Mouse (Mus musculus) cerebellum, adult 2 months (tissue): ENCODE measurements around the gene Armh3. TPM values are rescaled to one million over a fixed set of nuclear protein-coding genes. Genes with fewer than 3 reads are reported as not detected.
A peak's percentile ranks its signal among the peaks of the same experiment; 100 is the strongest.
"Not testable (repeated sequence)": the region's sequence is repeated elsewhere in the genome, so short reads cannot be mapped to it uniquely, and the experiment has no call there.

Source experiments
- DNase-seq, 2 experiments: peaks; one replicate each; pipeline ENCODE4 v3.0.0; 2021
- H3K27ac ChIP-seq: fragments of 200-500 bp; 2 replicates; pipeline ENCODE4 v1.5.1; 2012; ENCODE audit warnings: low read length, control low read depth, inconsistent platforms; ENCODE audit not compliant: insufficient read depth
- H3K27me3 ChIP-seq: fragments of 200-500 bp; 2 replicates; pipeline ENCODE4 v1.6.1; 2012; ENCODE audit warnings: inconsistent platforms, mild to moderate bottlenecking, low read length, moderate library complexity; ENCODE audit not compliant: control insufficient read depth, insufficient read depth
- H3K4me1 ChIP-seq: fragments of 200-500 bp; 2 replicates; pipeline ENCODE4 v1.6.1; 2011; ENCODE audit warnings: low read length; ENCODE audit not compliant: control insufficient read depth, insufficient read depth
- H3K4me3 ChIP-seq: fragments of 200-500 bp; replicated peaks from 2 replicates; pipeline ENCODE3; 2011; ENCODE audit warnings: mild to moderate bottlenecking, low read depth, low read length, control low read depth; ENCODE audit not compliant: insufficient read depth
- CTCF ChIP-seq: fragments of 200-500 bp; IDR thresholded peaks from 2 replicates; pipeline ENCODE4 v1.5.1; 2011; ENCODE audit warnings: low read depth, mild to moderate bottlenecking, control low read depth, low read length, moderate library complexity, borderline replicate concordance; ENCODE audit not compliant: insufficient read depth
- POLR2A ChIP-seq: fragments of 200-500 bp; IDR thresholded peaks from 2 replicates; pipeline ENCODE4 v1.6.1; 2011; ENCODE audit warnings: low read length, control low read depth, borderline replicate concordance; ENCODE audit not compliant: insufficient read depth
- WGBS: fragments of 180-500 bp; shearing (Covaris S2); methylation state at CpG from one replicate; pipeline ENCODE4 v1.1.7; 2018; 5-methylcytosine and 5-hydroxymethylcytosine counted together
- polyA plus RNA-seq: library from polyadenylated mRNA; depleted of rRNA; stranded (reverse); fragments of >200 nt; gene quantifications from 2 replicates; pipeline ENCODE4 v1.2.3, GENCODE M21; 2012

The Armh3 gene
- polyA plus RNA-seq, 1 experiment: 18.2 TPM

GRCm38 (mm10) chr19:45993981-45994737 is 4.1 kb downstream of the Armh3 start:
- TF ChIP-seq CTCF: no peak
- TF ChIP-seq POLR2A: no peak
- DNase-seq: no peak
- Histone ChIP-seq H3K4me1 (no peaks in the 10 kb centered on the region), H3K4me3 (no peak overlapping the region), H3K27ac (no peak overlapping the region), H3K27me3 (no peaks in the 10 kb centered on the region)
- 96% methylated on average over 13 of the region's 13 CpGs for WGBS

DNA sequence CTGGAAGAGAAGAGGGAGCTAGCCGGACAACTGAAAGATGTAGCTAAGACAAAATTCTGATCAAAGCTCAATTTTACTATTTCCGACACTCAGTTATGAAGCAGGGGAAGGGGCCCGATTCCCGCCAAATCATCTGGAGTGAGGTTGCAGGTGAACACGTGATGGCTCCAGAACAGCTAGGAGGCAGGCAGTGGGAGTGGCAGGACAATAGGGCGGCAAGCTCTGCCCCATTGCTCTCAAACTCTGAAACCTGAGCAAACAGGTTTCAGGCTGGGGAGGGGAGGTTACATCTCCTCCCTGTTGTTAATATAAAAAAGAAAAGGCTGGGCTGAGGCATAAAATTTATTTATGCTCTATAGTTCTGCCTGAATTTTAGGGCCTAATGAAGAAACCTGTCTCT is 4.8 kb downstream of the Armh3 start:
- H3K27me3 ChIP-seq, H3K4me3 ChIP-seq, H3K27ac ChIP-seq, H3K4me1 ChIP-seq, DNase-seq: not testable (repeated sequence)
- WGBS: 91% methylated on average over 6 of the region's 6 CpGs

GRCm38 (mm10) chr19:45991171-45991570 is 7.1 kb downstream of the Armh3 start:
- DNase-seq: no peak
- no peak overlapping the region for H3K4me3 ChIP-seq
- 96% methylated on average over 3 of the region's 3 CpGs for WGBS
- H3K27me3 ChIP-seq: no peaks in the 10 kb centered on the region
- no peak overlapping the region for H3K27ac ChIP-seq
- TF ChIP-seq POLR2A (no peak), CTCF (no peak)
- H3K4me1 ChIP-seq: no peaks in the 10 kb centered on the region

DNA sequence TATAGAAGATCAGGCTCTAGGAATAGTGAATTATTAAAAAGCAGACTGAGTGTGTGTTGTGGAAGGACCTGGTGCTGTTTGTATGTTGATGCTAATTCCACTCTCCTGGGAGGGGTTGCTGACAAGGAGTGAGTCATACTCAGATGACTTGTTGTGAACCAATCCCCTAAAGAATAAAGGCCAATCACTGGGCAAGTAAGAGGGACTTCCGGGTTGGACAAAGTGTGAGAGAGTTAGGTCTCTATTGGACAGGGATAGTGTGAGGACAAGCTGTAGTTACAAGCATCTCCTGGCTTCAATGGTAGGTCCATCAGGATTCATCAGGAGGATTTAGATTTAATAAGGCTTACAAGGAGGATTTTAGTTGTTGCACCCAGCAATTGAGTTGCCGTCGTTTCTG is 10.1 kb downstream of the Armh3 start:
- H3K4me3 ChIP-seq: no peak overlapping the region
- no peaks in the 10 kb centered on the region for H3K4me1 ChIP-seq
- TF ChIP-seq POLR2A (no peak), CTCF (no peak)
- WGBS: 93% methylated on average over 3 of the region's 3 CpGs
- no peak for DNase-seq
- no peaks in the 10 kb centered on the region for H3K27me3 ChIP-seq
- H3K27ac ChIP-seq: no peak overlapping the region

GRCm38 (mm10) chr19:45984379-45984778 is 13.9 kb downstream of the Armh3 start:
- no peak for DNase-seq
- TF ChIP-seq CTCF: no peak
- no peak for TF ChIP-seq POLR2A
- Histone ChIP-seq H3K27ac (no peak overlapping the region), H3K27me3 (no peaks in the 10 kb centered on the region), H3K4me3 (no peak overlapping the region), H3K4me1 (no peaks in the 10 kb centered on the region)

GRCm38 (mm10) chr19:45960770-45961169 is 37.5 kb downstream of the Armh3 start:
- 17% methylated on average over 5 of the region's 5 CpGs for WGBS
- TF ChIP-seq POLR2A: no peak
- no peak for TF ChIP-seq CTCF
- no peak overlapping the region for H3K27ac ChIP-seq
- no peak overlapping the region for H3K4me3 ChIP-seq
- DNase-seq: no peak
- H3K4me1 ChIP-seq: peaks cover 2% of the 10 kb centered on the region; the same call in 1 of the 2 replicates
- no peaks in the 10 kb centered on the region for H3K27me3 ChIP-seq

DNA sequence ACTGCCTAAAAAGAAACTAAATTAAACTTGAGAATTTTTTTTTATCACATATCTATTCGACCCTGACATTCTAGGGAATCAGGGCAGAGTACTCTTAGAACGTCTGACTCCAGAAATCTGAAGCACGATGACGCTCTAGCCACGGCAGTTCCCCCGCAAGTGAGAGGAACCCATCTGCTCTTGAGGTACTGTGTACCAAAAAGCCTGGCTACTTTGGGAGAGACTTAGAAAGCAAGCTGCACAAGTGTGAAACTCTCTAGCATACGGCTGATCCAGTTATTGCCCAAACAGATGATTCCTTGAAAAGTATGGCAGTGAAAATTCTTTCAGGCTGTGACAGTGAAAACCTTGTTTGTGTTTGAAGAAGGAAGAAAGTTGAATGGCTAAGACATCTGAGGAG is 41.6 kb downstream of the Armh3 start:
- WGBS: 90% methylated on average over 7 of the region's 7 CpGs
- no peak for DNase-seq
- Histone ChIP-seq H3K27me3 (no peaks in the 10 kb centered on the region), H3K27ac (no peak overlapping the region), H3K4me1 (peaks cover 2% of the 10 kb centered on the region; the same call in 1 of the 2 replicates), H3K4me3 (no peak overlapping the region)
- no peak for TF ChIP-seq CTCF
- TF ChIP-seq POLR2A: no peak

GRCm38 (mm10) chr19:45953286-45953685 is 45.0 kb downstream of the Armh3 start:
- WGBS: 14% methylated on average over 3 of the region's 3 CpGs

More at GRCm38 (mm10) chr19:45953286-45953685, 45.0 kb downstream of the Armh3 start:
- peak; percentile 61 for TF ChIP-seq CTCF
- no peak for TF ChIP-seq POLR2A
- peak in 1 of 2 experiments; percentile 18 for DNase-seq
- Histone ChIP-seq H3K4me1 (no peaks in the 10 kb centered on the region), H3K27me3 (no peaks in the 10 kb centered on the region), H3K4me3 (no peak overlapping the region), H3K27ac (no peak overlapping the region)
